Mouse (Mus musculus) forebrain, embryonic 11.5 days (tissue): ENCODE results near the gene Ctps2. TPM values are rescaled to one million over a fixed set of nuclear protein-coding genes. Genes with fewer than 3 reads are reported as not detected.

Experiments
- ATAC-seq: fragments of 200-750 bp; cut with Nextera tagmentation; replicated peaks from 2 replicates; pipeline ENCODE4 v1.8.0; 2017; ENCODE audit warnings: moderate TSS enrichment; ENCODE audit not compliant: low FRiP score
- DNase-seq: peaks from one replicate; pipeline ENCODE4 v3.0.0-alpha.2; 2017; ENCODE audit warnings: low spot score
- H3K27ac ChIP-seq: fragments of 300-500 bp; sonication (generic); 2 replicates; pipeline ENCODE4 v1.5.1; 2014; ENCODE audit warnings: low read depth, low read length
- H3K27me3 ChIP-seq: fragments of 300-500 bp; sonication (generic); 2 replicates; pipeline ENCODE4 v1.6.1; 2014; ENCODE audit warnings: mild to moderate bottlenecking, low read length, mixed read lengths; ENCODE audit not compliant: control insufficient read depth, insufficient read depth
- H3K36me3 ChIP-seq: fragments of 300-500 bp; sonication (generic); 2 replicates; pipeline ENCODE4 v1.6.1; 2014; ENCODE audit warnings: mild to moderate bottlenecking, low read length, moderate library complexity, mixed read lengths; ENCODE audit not compliant: control insufficient read depth, insufficient read depth
- H3K4me1 ChIP-seq: fragments of 300-500 bp; sonication (generic); replicated peaks from 2 replicates; pipeline ENCODE4 v1.6.1; 2014; ENCODE audit warnings: low read length, mixed read lengths; ENCODE audit not compliant: control insufficient read depth, insufficient read depth
- H3K4me2 ChIP-seq: fragments of 300-500 bp; sonication (generic); 2 replicates; pipeline ENCODE4 v1.6.1; 2014; ENCODE audit warnings: low read depth, mild to moderate bottlenecking, low read length, moderate library complexity, mixed read lengths; ENCODE audit not compliant: severe bottlenecking
- H3K4me3 ChIP-seq: fragments of 300-500 bp; sonication (generic); 2 replicates; pipeline ENCODE4 v1.5.1; 2014; ENCODE audit warnings: low read depth, low read length
- H3K9ac ChIP-seq: fragments of 300-500 bp; sonication (generic); 2 replicates; pipeline ENCODE4 v1.6.1; 2014; ENCODE audit warnings: low read length
- H3K9me3 ChIP-seq: fragments of 300-500 bp; sonication (generic); 2 replicates; pipeline ENCODE4 v1.6.1; 2016; ENCODE audit warnings: low read length, mixed read lengths; ENCODE audit not compliant: control insufficient read depth
- WGBS: fragments of 180-500 bp; shearing (Covaris S2); extraction: QIAGEN DNeasy Blood & Tissue Kit; methylation state at CpG from one replicate; pipeline ENCODE4 v1.1.7; 2014; 5-methylcytosine and 5-hydroxymethylcytosine counted together
- polyA plus RNA-seq: library from polyadenylated mRNA; unstranded; fragments of >200 nt; fragmentation: Nextera tagmentation; extraction: Ambion mirVana; gene quantifications from 2 replicates; pipeline ENCODE4 v1.2.1, GENCODE M21; 2014

Gene Ctps2
- polyA plus RNA-seq, 1 experiment from 2014 or later: 85.1 TPM

DNA sequence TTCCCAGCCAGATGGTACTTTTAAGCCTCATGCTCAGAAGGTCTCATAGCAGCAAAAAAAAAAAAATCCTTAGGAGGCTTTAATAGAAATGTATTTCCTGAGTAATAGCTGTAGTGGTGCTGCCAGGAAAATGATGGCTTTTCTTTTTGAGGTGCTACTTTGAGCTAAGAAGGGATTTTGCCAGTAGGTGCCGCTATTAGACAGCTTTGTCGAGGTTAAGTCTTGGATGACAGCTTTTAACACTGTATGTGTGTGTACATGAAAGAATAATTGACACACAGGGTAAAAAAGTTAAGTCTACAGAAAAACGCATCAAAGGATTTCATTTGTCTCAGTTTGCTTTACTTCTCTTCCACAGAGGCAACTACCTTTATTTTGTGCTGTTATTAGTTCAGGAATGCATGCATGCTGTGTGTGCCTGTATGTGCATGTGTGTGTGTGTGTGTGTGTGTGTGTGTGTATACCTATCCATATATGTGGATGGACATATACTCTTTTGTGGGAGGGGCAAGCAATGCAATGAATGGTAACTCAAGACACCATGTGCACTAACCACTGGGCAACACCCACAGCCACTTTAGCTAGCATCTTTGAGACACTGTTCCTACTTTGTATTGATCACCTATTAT, 48.9 kb downstream of the Ctps2 start:
- no peak overlapping the region for H3K4me3 ChIP-seq
- WGBS: 37% methylated on average over 3 of the region's 3 CpGs
- no peak for DNase-seq
- no peaks in the 10 kb centered on the region for H3K4me1 ChIP-seq
- ATAC-seq: no peak
- no peak overlapping the region for H3K9ac ChIP-seq
- H3K4me2 ChIP-seq: no peak overlapping the region
- H3K9me3 ChIP-seq: no peaks in the 10 kb centered on the region
- no peaks in the 10 kb centered on the region for H3K27me3 ChIP-seq
- H3K27ac ChIP-seq: no peak overlapping the region
- H3K36me3 ChIP-seq: no peaks in the 10 kb centered on the region

DNA sequence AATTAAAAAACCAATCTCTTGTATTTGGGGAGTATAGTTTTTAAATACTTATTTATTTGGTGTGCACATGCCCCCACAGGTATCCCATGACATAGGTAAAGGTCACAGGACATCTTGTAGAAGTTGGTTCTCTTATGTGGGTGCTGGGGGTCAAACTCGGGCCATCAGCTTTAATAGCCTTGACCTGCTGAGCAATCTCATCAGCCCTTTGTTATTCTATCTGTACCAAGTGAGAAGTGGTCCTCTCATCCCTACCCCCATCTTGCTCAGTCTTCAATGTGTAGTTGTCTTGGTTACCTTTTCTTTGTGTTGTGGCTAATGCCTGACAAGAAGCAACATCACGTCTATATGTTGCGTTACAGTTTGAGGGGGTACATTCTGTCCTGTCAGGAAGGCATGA, 56.9 kb downstream of the Ctps2 start:
- peaks cover 2% of the 10 kb centered on the region; the same call in 1 of the 2 replicates for H3K27me3 ChIP-seq
- H3K4me2 ChIP-seq: no peak overlapping the region
- no peak overlapping the region for H3K4me3 ChIP-seq
- no peaks in the 10 kb centered on the region for H3K4me1 ChIP-seq
- no peak for ATAC-seq
- no peak overlapping the region for H3K27ac ChIP-seq
- no peaks in the 10 kb centered on the region for H3K36me3 ChIP-seq
- no peak overlapping the region for H3K9ac ChIP-seq
- 86% methylated on average over 3 of the region's 3 CpGs for WGBS
- H3K9me3 ChIP-seq: no peaks in the 10 kb centered on the region
- DNase-seq: no peak

DNA sequence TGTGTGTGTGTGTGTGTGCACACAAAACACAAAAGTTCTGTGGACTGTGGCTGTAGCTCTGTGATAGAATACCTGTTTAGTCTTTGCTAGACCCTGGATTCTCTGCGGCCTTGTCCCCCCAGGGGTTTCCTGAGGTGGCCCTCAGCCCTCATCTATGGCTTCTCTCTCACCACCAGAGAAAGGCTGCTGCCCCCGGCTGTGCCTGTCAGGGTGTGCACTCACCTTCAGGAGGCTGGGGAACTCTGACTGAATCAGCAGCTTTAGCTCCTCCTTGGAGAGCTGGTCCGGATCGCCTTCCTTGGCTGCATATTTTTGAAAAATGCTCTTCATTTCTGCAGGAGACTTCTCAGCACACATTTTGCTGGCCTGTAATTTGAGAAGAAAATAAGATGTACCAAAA, 62.8 kb downstream of the Ctps2 start:
- 46% methylated on average over 4 of the region's 4 CpGs for WGBS
- no peak overlapping the region for H3K4me2 ChIP-seq
- H3K27me3 ChIP-seq: peaks cover 2% of the 10 kb centered on the region; the same call in 1 of the 2 replicates

DNA sequence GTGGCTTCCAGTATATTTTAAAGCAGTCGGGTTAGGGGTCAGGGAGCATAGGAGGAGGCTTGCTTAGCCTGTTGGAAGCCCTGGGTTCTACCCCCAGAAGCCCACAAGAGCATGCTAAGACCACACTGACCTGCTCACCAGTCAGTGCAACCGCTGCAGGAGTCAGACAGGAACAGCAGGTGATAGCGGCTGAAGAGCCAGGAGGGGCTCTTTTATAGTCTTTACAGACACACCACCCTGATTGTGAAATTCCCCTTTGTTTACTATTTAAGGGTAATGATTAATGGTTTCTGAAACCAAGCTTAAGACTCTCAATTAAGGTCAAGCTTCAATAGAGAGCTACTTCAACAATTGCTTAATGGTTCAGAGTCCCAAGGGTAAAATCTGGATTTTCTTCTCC, 63.3 kb downstream of the Ctps2 start, which contains the start of gene S100g:
Gene S100g (minus strand): TSS at position 217 of the 400 bp plus-strand sequence.
- WGBS: 38% methylated on average over 3 of the region's 3 CpGs
- Histone ChIP-seq H3K27me3 (peaks cover 2% of the 10 kb centered on the region; the same call in 1 of the 2 replicates), H3K4me2 (no peak within 1 kb of the TSS), H3K27ac (no peak within 1 kb of the TSS), H3K9ac (no peak within 1 kb of the TSS), H3K4me1 (no peaks in the 10 kb centered on the region), H3K9me3 (no peaks in the 10 kb centered on the region), H3K4me3 (no peak within 1 kb of the TSS), H3K36me3 (no peaks in the 10 kb centered on the region)
- DNase-seq (no peak), ATAC-seq (no peak)

More for the DNA sequence above, 62.8 kb downstream of the Ctps2 start:
- no peak overlapping the region for H3K27ac ChIP-seq
- H3K9ac ChIP-seq: no peak overlapping the region
- DNase-seq (no peak), ATAC-seq (no peak)
- H3K4me3 ChIP-seq: no peak overlapping the region
- H3K4me1 ChIP-seq: no peaks in the 10 kb centered on the region
- no peaks in the 10 kb centered on the region for H3K36me3 ChIP-seq
- H3K9me3 ChIP-seq: no peaks in the 10 kb centered on the region

DNA sequence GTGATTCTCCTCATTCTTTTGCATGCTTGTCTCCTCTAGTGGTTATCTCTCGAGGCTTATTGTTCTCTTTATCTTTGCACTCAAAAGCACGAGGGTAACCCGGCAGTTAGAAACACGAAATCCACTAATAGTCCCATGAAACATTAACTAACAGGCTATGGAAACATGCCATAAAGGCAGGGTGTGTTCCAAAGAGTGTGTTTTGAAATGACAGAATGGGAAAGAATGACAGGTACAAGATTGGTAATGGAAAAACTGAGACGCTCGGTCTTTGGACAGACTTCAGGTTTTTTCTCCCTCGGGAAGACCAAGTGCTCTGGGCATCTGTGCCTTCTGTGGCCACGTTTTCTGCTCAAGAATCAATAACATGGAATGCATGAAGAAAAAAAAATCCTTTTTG, 66.4 kb downstream of the Ctps2 start:
- no peak overlapping the region for H3K4me3 ChIP-seq
- peaks cover 2% of the 10 kb centered on the region; the same call in 1 of the 2 replicates for H3K27me3 ChIP-seq
- H3K4me2 ChIP-seq: no peak overlapping the region
- ATAC-seq: no peak
- no peak for DNase-seq
- WGBS: 82% methylated on average over 8 of the region's 8 CpGs
- no peaks in the 10 kb centered on the region for H3K9me3 ChIP-seq
- H3K27ac ChIP-seq: no peak overlapping the region
- no peaks in the 10 kb centered on the region for H3K4me1 ChIP-seq
- no peak overlapping the region for H3K9ac ChIP-seq
- H3K36me3 ChIP-seq: no peaks in the 10 kb centered on the region

DNA sequence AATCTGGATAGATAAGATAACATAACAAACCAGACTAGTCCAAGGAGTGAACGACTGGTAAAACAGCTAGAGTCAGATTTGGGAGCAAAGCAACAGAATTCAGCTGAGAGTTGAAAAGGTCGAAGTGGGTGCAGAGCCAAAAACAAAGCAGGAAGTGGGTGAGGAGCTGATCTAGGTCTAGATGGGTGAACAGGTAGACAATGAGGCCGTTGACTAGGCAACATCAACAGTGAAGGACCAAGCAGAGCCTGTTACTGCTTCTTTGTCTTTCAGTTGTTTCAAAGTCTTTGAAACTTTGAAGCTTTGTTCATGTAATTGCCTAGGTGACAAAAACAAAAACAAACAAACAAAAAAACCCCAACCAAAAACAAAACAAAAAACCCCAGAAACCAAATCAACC, 75.2 kb downstream of the Ctps2 start:
- Histone ChIP-seq H3K4me3 (no peak overlapping the region), H3K27me3 (no peaks in the 10 kb centered on the region), H3K4me2 (no peak overlapping the region), H3K4me1 (no peaks in the 10 kb centered on the region), H3K9ac (no peak overlapping the region), H3K36me3 (no peaks in the 10 kb centered on the region), H3K9me3 (no peaks in the 10 kb centered on the region), H3K27ac (no peak overlapping the region)
- no peak for DNase-seq
- WGBS: 91% methylated on average over 3 of the region's 3 CpGs
- ATAC-seq: no peak

DNA sequence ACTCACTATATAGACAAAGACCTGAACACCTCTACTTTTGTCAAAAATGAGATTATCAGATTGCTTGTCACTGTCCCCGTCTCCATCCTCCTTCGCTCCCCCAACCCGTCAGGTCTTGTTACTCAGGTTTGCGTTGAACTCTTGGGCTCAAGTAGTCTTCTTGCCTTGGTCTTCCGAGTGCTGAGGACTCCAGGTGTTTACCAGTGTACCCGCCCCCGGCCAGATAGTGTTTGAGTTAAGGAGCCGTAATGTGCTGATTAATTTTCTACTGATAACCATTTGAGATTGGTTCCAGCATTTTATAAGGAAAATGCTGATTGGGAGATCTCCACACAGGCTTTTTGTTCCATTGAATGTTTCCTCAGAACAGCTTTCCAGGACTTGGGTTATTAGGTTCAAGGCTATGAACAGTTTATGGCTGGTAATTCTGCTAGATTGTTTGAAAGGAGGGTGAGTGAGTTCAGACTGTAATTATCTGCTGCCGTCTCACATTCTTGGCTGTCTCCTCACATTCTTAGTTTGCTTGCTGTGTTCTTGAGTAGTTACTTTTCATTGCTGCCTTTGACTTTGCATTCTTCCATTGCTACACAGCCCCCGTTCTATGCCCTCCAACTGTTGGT, 85.9 kb downstream of the Ctps2 start:
- WGBS: 98% methylated on average over 10 of the region's 10 CpGs
- no peak overlapping the region for H3K4me2 ChIP-seq
- no peaks in the 10 kb centered on the region for H3K27me3 ChIP-seq
- no peaks in the 10 kb centered on the region for H3K4me1 ChIP-seq
- H3K36me3 ChIP-seq: no peaks in the 10 kb centered on the region
- DNase-seq (no peak), ATAC-seq (no peak)
- H3K27ac ChIP-seq: no peak overlapping the region
- H3K9me3 ChIP-seq: no peaks in the 10 kb centered on the region
- H3K9ac ChIP-seq: no peak overlapping the region
- no peak overlapping the region for H3K4me3 ChIP-seq

DNA sequence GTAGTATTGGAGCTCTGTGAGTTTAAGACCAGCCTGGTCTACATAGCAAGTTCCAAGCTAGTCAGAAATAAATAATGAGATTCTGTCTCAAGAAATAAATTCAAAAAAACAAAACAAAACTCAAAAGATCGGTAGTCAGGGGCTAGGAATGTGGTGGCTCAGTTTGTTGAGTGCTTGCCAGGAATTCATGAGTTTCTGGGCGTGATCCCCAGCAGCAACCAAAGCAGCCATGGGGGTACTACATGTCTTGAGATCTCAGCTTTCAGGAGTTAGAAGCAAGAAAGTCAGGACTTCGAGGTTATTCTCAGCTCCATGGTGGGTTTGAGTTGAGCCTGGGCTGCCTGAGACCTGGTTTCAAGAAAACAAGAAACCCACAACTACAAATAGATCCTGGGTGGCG, 90.4 kb downstream of the Ctps2 start:
- DNase-seq: no peak
- WGBS: 90% methylated on average over 4 of the region's 4 CpGs
- no peak overlapping the region for H3K4me3 ChIP-seq
- no peak for ATAC-seq
- H3K9me3 ChIP-seq: no peaks in the 10 kb centered on the region
- H3K9ac ChIP-seq: no peak overlapping the region
- no peaks in the 10 kb centered on the region; the same call in 1 of the 2 replicates for H3K27me3 ChIP-seq
- H3K27ac ChIP-seq: no peak overlapping the region
- H3K36me3 ChIP-seq: no peaks in the 10 kb centered on the region
- no peaks in the 10 kb centered on the region for H3K4me1 ChIP-seq
- no peak overlapping the region for H3K4me2 ChIP-seq

DNA sequence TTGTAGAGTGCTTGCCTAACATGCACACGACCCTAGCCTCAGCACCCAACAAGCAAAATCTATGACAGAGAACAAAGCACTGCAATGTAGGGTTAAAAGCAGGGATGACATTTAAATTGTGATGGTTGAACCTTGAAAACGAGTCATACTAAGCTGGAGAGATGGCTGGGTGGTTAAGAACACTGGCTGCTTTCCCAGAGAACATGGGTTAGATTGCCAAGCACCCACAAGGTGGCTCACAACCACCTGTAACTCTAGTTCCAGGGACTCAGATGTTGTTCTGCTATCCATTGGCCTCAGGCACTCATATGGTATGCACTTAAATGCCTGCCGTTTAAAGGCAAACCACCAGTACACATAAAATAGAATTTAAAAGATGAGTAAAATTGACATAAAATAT, 91.1 kb downstream of the Ctps2 start:
- ATAC-seq: no peak
- 76% methylated on average over 3 of the region's 3 CpGs for WGBS
- Histone ChIP-seq H3K27ac (no peak overlapping the region), H3K4me1 (no peaks in the 10 kb centered on the region), H3K36me3 (no peaks in the 10 kb centered on the region), H3K27me3 (no peaks in the 10 kb centered on the region; the same call in 1 of the 2 replicates), H3K9ac (no peak overlapping the region), H3K9me3 (no peaks in the 10 kb centered on the region), H3K4me2 (no peak overlapping the region), H3K4me3 (no peak overlapping the region)
- DNase-seq: no peak
